Mouse (Mus musculus): Measurements from ENCODE around the gene Mpdu1. TPM values are rescaled to one million over a fixed set of nuclear protein-coding genes. Genes with fewer than 3 reads are reported as not detected.
A peak's percentile ranks its signal among the peaks of the same experiment; 100 is the strongest.
"Not testable (repeated sequence)": the region's sequence is repeated elsewhere in the genome, so short reads cannot be mapped to it uniquely, and the experiment has no call there.

The Mpdu1 gene
- polyA plus RNA-seq, 1 experiment from 2014 or later, result 74.2 TPM

DNA sequence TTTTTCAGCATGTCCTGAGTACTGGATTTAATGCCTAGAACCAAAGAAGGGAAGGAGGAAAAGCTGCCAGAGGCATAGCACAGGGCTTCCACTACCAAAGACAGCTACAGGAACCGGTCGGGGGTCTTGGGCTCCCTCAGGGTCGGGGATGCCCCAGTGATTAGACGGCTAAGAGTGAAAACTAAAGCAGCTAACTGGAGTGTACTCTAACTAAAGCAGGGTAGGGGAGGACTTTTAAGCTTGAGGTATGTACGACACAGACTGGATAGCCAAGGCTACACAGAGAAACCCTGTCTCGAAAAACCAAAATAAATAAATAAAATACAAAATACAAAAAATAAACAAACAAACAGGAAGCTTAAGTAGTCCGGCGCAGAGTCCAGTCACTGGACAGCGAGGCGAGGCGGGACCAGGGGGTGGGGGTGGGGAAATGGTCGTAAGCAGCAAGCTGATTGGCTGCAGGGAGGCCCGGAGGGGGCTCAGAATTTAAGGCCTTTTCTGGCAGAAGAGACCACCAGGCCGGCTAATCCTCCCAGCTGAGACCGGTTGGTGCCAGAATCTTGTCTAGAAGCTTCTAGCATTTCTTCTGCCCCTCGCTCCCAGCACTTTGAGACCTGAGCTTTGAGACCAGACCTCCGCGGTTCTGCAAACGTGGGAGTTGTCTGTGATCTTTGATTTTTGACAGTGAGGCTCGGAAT lies 40.7 kb downstream of the Mpdu1 start, which contains the start of gene Sat2:
Sat2 (plus strand) TSS at position 454 of the 698 bp plus-strand sequence.
- H3K27ac ChIP-seq, result peak within 1 kb of the TSS; percentile 91
- 1% methylated on average over 20 of the region's 20 CpGs for WGBS

DNA sequence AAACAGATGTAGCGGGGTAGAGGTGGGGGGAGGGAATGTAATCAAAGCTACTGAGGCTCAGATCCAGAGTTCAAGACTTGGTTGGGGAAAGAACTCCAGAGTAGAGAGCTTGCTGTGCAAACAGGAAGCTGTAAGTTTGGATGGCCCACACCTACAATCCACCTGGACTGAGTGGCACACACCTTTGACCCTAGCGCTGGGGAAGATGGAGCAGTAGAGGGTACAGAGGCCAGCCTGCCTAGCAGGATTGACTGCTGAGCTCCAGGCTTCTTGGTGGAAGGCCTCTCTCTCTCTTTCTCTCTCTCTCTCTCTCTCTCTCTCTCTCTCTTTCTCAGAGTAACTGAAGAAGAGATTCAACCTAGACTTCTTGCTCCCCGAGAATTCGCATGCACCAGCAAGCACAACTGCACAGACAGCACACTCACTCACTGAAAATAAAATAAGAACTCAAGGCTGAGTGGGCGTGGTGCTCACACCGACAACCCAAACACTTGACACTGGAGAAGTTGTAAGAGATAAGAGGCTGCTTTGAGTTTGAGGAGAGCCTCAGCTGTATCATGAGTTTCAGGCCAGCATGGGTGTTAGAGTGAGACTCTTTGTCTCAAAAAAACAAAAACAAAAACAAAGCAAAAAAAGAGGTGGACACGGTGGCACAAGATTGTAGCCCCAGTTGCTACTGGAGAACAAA lies 41.9 kb downstream of the Mpdu1 start:
- Histone ChIP-seq H3K4me1 (peaks cover 17% of the 10 kb centered on the region), H3K27me3 (ENCODE audit: low read depth, poor library complexity, severe bottlenecking) (peaks cover 25% of the 10 kb centered on the region), H3K9me3 (replicated peaks) (no peaks in the 10 kb centered on the region), H3K27ac (no peak overlapping the region), H3K36me3 (no peaks in the 10 kb centered on the region), H3K4me3 (no peak overlapping the region)
- DNase-seq (ENCODE audit: low spot score), result no peak
- 90% methylated on average over 7 of the region's 7 CpGs for WGBS

More for the DNA sequence above, 40.7 kb downstream of the Mpdu1 start, which contains the start of gene Sat2:
- Histone ChIP-seq H3K4me1 (peaks cover 17% of the 10 kb centered on the region), H3K4me3 (peak within 1 kb of the TSS; percentile 57), H3K27me3 (ENCODE audit: low read depth, poor library complexity, severe bottlenecking) (peaks cover 13% of the 10 kb centered on the region), H3K36me3 (no peaks in the 10 kb centered on the region), H3K9me3 (replicated peaks) (no peaks in the 10 kb centered on the region)
- DNase-seq (ENCODE audit: low spot score), result peak; percentile 86

DNA sequence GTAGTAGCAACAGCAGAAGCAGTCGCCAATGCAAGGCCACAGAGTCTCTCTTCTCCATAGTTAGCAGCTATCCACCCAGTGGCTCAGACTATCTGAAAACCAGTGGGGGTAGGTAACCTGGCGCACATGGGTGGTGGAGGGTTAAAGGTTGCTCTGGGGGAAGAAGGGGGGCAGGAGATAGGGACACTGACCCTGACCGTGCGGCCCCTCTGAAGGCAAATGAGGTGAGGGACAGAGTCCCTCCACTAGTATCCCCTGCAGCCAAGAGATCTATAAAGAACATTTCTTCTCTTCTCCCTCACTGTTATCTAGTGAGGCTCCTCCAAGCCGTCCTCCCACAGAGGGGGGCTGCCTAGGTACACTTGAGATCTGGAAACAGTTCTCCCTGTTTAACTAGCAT lies 44.6 kb downstream of the Mpdu1 start, which contains the start of gene Shbg:
Shbg (minus strand) TSS at position 101 of the 400 bp plus-strand sequence.
- Histone ChIP-seq H3K4me1 (peaks cover 23% of the 10 kb centered on the region), H3K36me3 (no peaks in the 10 kb centered on the region), H3K27me3 (ENCODE audit: low read depth, poor library complexity, severe bottlenecking) (peaks cover 33% of the 10 kb centered on the region), H3K4me3 (no peak within 1 kb of the TSS), H3K27ac (no peak within 1 kb of the TSS), H3K9me3 (replicated peaks) (no peaks in the 10 kb centered on the region)
- 75% methylated on average over 5 of the region's 5 CpGs for WGBS
- DNase-seq (ENCODE audit: low spot score), result no peak

DNA sequence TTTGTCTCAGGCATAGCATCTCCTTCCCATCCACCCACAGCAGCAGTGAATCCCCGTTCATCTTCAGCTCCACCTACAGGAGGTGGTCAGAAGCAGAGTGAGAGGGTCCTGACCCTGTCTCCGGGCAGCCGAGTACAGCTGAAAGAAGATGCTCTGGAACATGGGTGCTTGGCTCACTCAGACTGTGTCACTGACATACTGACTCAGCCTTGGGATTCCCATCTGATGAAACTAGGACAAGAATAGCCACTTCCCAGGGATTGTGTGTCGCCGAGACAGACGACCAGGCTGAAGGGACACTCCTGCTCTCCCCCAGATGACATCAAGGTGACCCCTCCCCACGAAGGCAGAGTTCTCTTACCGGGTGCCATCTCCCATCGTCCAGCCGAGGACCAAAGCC lies 45.7 kb downstream of the Mpdu1 start:
- Histone ChIP-seq H3K4me1 (peaks cover 12% of the 10 kb centered on the region), H3K9me3 (replicated peaks) (no peaks in the 10 kb centered on the region), H3K27me3 (ENCODE audit: low read depth, poor library complexity, severe bottlenecking) (peaks cover 33% of the 10 kb centered on the region), H3K4me3 (no peak overlapping the region), H3K36me3 (no peaks in the 10 kb centered on the region), H3K27ac (no peak overlapping the region)
- no peak for DNase-seq (ENCODE audit: low spot score)
- 51% methylated on average over 10 of the region's 10 CpGs for WGBS

DNA sequence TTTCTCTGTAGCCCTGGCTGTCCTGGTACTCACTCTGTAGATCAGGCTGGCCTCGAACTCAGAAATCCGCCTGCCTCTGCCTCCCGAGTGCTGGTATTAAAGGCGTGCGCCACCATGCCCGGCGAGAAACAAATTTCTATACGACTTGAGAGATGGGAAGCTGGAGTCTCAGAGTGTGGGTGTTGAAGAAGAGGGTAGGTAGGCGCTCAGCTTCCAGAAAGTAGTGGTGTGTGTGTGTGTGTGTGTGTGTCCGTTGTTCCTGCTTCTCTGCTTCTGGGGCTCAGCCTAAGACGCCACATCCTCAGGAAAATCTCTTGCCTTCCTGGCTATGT lies 48.2 kb downstream of the Mpdu1 start:
- peak overlapping the region; percentile 69; the same call in 1 of the 2 replicates for H3K27ac ChIP-seq

DNA sequence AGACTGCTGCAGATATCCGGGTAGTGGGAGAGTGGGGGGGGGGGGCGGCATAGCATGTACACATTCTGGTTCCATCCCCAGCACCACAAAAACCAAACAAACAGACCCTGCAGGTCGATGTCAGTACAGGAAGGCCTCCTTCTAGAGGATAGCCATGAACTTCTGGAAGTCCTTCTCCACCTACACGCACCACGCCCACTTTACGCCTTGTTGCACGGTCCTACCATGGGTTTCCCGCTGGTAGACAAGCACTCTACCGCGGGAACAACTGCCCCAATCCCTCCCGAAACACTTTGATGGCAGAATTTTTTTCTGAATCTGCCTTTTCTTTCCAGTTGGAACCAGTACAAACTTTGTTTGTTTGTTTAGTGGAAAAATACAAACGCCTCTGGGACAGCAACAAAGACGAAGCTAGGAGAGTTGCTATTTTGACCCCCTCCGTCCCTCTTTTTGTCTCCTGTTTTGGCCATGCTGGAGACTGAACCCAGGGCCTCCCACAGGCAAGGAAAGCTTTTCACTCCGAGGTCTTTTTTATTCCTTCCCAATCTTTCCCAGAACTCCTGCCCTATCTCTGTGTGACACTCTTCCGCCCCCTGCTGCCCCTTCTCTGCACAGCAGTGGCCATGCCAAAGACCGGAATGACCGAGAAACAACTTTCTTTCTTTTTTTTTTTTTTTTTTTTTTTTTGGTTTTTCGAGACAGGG lies 48.7 kb downstream of the Mpdu1 start:
- Histone ChIP-seq H3K36me3 (no peaks in the 10 kb centered on the region), H3K27ac (peak overlapping the region; percentile 69), H3K4me3 (peak overlapping the region; percentile 18), H3K9me3 (replicated peaks) (no peaks in the 10 kb centered on the region), H3K27me3 (ENCODE audit: low read depth, poor library complexity, severe bottlenecking) (peaks cover 33% of the 10 kb centered on the region), H3K4me1 (peaks cover 11% of the 10 kb centered on the region)
- whole genome bisulfite sequencing, result 12% methylated on average over 19 of the region's 19 CpGs
- peak; percentile 87 for DNase-seq (ENCODE audit: low spot score)

More for the DNA sequence above, 48.2 kb downstream of the Mpdu1 start:
- Histone ChIP-seq H3K27me3 (ENCODE audit: low read depth, poor library complexity, severe bottlenecking) (peaks cover 33% of the 10 kb centered on the region), H3K4me3 (peak overlapping the region; percentile 18), H3K4me1 (peaks cover 11% of the 10 kb centered on the region)
- DNase-seq (ENCODE audit: low spot score); H3K36me3 ChIP-seq; H3K9me3 ChIP-seq (replicated peaks): not testable (repeated sequence)
- WGBS, result 58% methylated on average over 11 of the region's 11 CpGs

DNA sequence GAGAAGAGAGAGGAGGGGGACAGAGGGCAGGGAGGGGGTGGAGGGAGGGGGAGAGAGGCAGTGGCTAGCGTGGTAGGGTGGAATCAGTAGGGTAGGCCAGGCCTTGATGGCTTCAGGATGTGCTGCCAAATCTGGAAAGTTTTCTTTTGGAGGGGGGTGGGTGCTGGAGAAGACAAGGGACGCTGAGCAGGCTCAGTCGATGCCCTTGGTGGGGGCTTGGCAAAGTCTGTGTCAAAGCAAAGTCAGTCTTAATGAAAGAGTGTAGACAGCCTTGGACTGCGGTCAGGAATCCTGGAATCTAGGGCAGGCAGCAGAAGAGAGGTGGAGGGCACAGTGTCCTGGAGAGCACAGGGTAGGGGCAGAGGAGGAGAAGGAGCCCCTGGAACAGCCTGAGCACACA lies 51.5 kb downstream of the Mpdu1 start:
- Histone ChIP-seq H3K27ac (no peak overlapping the region), H3K27me3 (ENCODE audit: low read depth, poor library complexity, severe bottlenecking) (peaks cover 12% of the 10 kb centered on the region), H3K36me3 (no peaks in the 10 kb centered on the region), H3K9me3 (replicated peaks) (no peaks in the 10 kb centered on the region), H3K4me1 (peaks cover 15% of the 10 kb centered on the region), H3K4me3 (no peak overlapping the region)
- 73% methylated on average over 4 of the region's 4 CpGs for WGBS
- DNase-seq (ENCODE audit: low spot score), result no peak

DNA sequence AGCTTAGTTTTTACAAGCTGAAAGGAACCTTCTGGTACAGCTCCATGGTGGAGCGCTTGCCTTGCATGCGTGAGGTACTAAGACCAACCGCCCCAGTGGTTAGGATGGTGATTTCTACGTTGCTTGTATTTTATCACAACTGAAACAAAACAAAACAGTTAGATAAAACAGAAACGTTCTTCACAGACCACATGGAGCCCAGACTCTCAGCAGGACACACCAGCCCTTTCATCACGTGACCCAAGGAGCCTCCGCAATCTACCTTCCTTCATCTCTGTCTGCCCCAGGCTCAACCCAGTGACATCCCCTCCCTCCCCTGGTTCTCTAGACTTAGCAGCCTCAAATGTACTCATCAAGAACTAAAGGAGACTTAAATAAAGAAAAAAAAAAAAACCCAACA lies 53.0 kb downstream of the Mpdu1 start:
- 63% methylated on average over 7 of the region's 7 CpGs for WGBS
- no peak for DNase-seq (ENCODE audit: low spot score)
- H3K4me1 ChIP-seq, result peaks cover 30% of the 10 kb centered on the region

DNA sequence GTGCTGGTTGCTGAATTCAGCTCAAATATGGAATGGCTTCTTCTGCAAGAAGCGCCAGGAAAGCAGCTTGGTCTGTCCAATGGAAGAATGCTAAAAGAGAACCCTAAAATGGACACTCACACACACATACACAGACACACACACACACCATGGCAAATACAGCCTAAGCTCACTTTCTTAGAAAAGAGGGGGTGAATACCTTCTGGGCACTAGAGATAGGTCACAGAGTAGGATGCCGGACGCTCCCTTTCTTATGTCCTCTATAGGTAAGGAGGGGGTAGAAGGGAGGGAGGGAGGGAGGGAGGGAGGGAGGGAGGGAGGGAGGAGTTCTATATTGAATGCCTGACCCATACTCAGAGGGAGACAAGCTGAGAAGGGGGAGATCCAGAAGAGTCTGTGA lies 53.9 kb downstream of the Mpdu1 start:
- H3K9me3 ChIP-seq (replicated peaks), result no peaks in the 10 kb centered on the region
- no peaks in the 10 kb centered on the region for H3K36me3 ChIP-seq
- H3K4me1 ChIP-seq, result peaks cover 32% of the 10 kb centered on the region
- no peak overlapping the region for H3K4me3 ChIP-seq
- no peak overlapping the region for H3K27ac ChIP-seq
- peaks cover 23% of the 10 kb centered on the region for H3K27me3 ChIP-seq (ENCODE audit: low read depth, poor library complexity, severe bottlenecking)
- 90% methylated on average over 3 of the region's 3 CpGs for WGBS
- no peak for DNase-seq (ENCODE audit: low spot score)

More for the DNA sequence above, 53.0 kb downstream of the Mpdu1 start:
- no peaks in the 10 kb centered on the region for H3K36me3 ChIP-seq
- peaks cover 14% of the 10 kb centered on the region for H3K27me3 ChIP-seq (ENCODE audit: low read depth, poor library complexity, severe bottlenecking)
- no peaks in the 10 kb centered on the region for H3K9me3 ChIP-seq (replicated peaks)
- no peak overlapping the region for H3K27ac ChIP-seq
- H3K4me3 ChIP-seq, result no peak overlapping the region

DNA sequence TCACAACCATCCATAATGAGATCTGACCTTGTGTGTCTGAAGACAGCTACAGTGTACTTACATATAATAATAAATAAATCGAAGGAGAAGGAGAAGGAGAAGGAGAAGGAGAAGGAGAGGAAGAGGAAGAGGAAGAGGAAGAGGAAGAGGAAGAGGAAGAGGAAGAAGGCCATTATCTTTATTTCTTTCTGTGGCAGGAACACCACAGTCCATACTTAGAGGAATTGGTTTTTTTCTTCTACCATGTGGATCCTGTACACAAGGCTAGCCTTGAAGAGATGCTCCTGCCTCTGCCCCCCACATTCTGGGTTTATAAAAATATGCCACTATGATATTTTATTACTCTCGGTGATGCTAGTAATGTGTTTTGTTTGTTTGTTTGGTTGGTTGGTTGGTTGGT lies 55.6 kb downstream of the Mpdu1 start:
- Histone ChIP-seq H3K27me3 (ENCODE audit: low read depth, poor library complexity, severe bottlenecking) (peaks cover 39% of the 10 kb centered on the region), H3K4me1 (peaks cover 28% of the 10 kb centered on the region), H3K27ac (no peak overlapping the region), H3K9me3 (replicated peaks) (no peaks in the 10 kb centered on the region), H3K4me3 (no peak overlapping the region), H3K36me3 (no peaks in the 10 kb centered on the region)
- DNase-seq (ENCODE audit: low spot score), result no peak
- 91% methylated on average over 2 of the region's 2 CpGs for WGBS

Data from limb, embryonic 10.5 days (tissue).